Mouse (Mus musculus): ENCODE measurements around the gene Casp12. TPM values are rescaled to one million over a fixed set of nuclear protein-coding genes. Genes with fewer than 3 reads are reported as not detected.

Gene Casp12
- polyA plus RNA-seq (2016; fragmentation: Nextera tagmentation; extraction: Ambion mirVana) = 0.13 TPM in 1 of 2 replicates, not detected in the other

- Histone ChIP-seq H3K4me3 (no peak within 1 kb of the TSS), H3K36me3 (no peaks in the 10 kb centered on the region), H3K4me1 (no peaks in the 10 kb centered on the region), H3K27me3 (ENCODE audit: low read depth, poor library complexity, severe bottlenecking) (no peaks in the 10 kb centered on the region), H3K27ac (no peak within 1 kb of the TSS), H3K9me3 (replicated peaks) (no peaks in the 10 kb centered on the region)
- DNase-seq (ENCODE audit: low spot score) = no peak
- WGBS = 87% methylated on average over 4 of the region's 4 CpGs
Observed at GRCm38 (mm10) chr9:5345291-5345898, at the start of gene Casp12. Gene Casp12 (plus strand): TSS chr9:5345430.

GRCm38 (mm10) chr9:5296354-5297237, 48.6 kb upstream of the Casp12 start:
- Histone ChIP-seq H3K4me1 (no peaks in the 10 kb centered on the region), H3K9me3 (replicated peaks) (no peaks in the 10 kb centered on the region), H3K36me3 (no peaks in the 10 kb centered on the region), H3K27me3 (ENCODE audit: low read depth, poor library complexity, severe bottlenecking) (no peaks in the 10 kb centered on the region), H3K27ac (no peak overlapping the region), H3K4me3 (no peak overlapping the region)
- 83% methylated on average over 2 of the region's 2 CpGs for WGBS
- no peak for DNase-seq (ENCODE audit: low spot score)

- Histone ChIP-seq H3K4me3 (no peak within 1 kb of the TSS), H3K27ac (no peak within 1 kb of the TSS), H3K9me3 (replicated peaks) (no peaks in the 10 kb centered on the region), H3K4me1 (no peaks in the 10 kb centered on the region), H3K27me3 (ENCODE audit: low read depth, poor library complexity, severe bottlenecking) (no peaks in the 10 kb centered on the region), H3K36me3 (no peaks in the 10 kb centered on the region)
- no peak for DNase-seq (ENCODE audit: low spot score)
- WGBS = 83% methylated on average over 11 of the region's 11 CpGs
Observed at GRCm38 (mm10) chr9:5298329-5299131, 46.7 kb upstream of the Casp12 start, which contains the start of gene Casp1. Gene Casp1 (plus strand): TSS chr9:5298517.

GRCm38 (mm10) chr9:5299132-5299381, 46.2 kb upstream of the Casp12 start:
- 90% methylated on average over 2 of the region's 2 CpGs for WGBS
- Histone ChIP-seq H3K27ac (no peak overlapping the region), H3K4me1 (no peaks in the 10 kb centered on the region), H3K27me3 (ENCODE audit: low read depth, poor library complexity, severe bottlenecking) (no peaks in the 10 kb centered on the region), H3K4me3 (no peak overlapping the region), H3K36me3 (no peaks in the 10 kb centered on the region), H3K9me3 (replicated peaks) (no peaks in the 10 kb centered on the region)
- DNase-seq (ENCODE audit: low spot score) = no peak

- H3K27me3 ChIP-seq (ENCODE audit: low read depth, poor library complexity, severe bottlenecking) = no peaks in the 10 kb centered on the region
- no peaks in the 10 kb centered on the region for H3K9me3 ChIP-seq (replicated peaks)
- DNase-seq (ENCODE audit: low spot score) = no peak
- no peak within 1 kb of the TSS for H3K27ac ChIP-seq
- no peaks in the 10 kb centered on the region for H3K4me1 ChIP-seq
- H3K4me3 ChIP-seq = no peak within 1 kb of the TSS
- H3K36me3 ChIP-seq = no peaks in the 10 kb centered on the region
- WGBS = 83% methylated on average over 5 of the region's 5 CpGs
Observed at GRCm38 (mm10) chr9:5308561-5308960, 36.7 kb upstream of the Casp12 start, which contains the start of gene Casp4. Gene Casp4 (plus strand): TSS chr9:5308828.

GRCm38 (mm10) chr9:5310112-5310511, 35.1 kb upstream of the Casp12 start:
- no peaks in the 10 kb centered on the region for H3K9me3 ChIP-seq (replicated peaks)

GRCm38 (mm10) chr9:5311435-5311834, 33.8 kb upstream of the Casp12 start:
- Histone ChIP-seq H3K9me3 (replicated peaks) (no peaks in the 10 kb centered on the region), H3K36me3 (no peaks in the 10 kb centered on the region), H3K4me1 (no peaks in the 10 kb centered on the region), H3K27ac (no peak overlapping the region), H3K4me3 (no peak overlapping the region), H3K27me3 (ENCODE audit: low read depth, poor library complexity, severe bottlenecking) (no peaks in the 10 kb centered on the region)
- 80% methylated on average over 4 of the region's 4 CpGs for WGBS
- DNase-seq (ENCODE audit: low spot score) = no peak

More at GRCm38 (mm10) chr9:5310112-5310511, 35.1 kb upstream of the Casp12 start:
- no peaks in the 10 kb centered on the region for H3K27me3 ChIP-seq (ENCODE audit: low read depth, poor library complexity, severe bottlenecking)
- no peak overlapping the region for H3K4me3 ChIP-seq
- H3K27ac ChIP-seq = no peak overlapping the region
- H3K36me3 ChIP-seq = no peaks in the 10 kb centered on the region
- DNase-seq (ENCODE audit: low spot score) = no peak
- H3K4me1 ChIP-seq = no peaks in the 10 kb centered on the region

GRCm38 (mm10) chr9:5328204-5328603, 17.0 kb upstream of the Casp12 start:
- WGBS = 82% methylated on average over 3 of the region's 3 CpGs
- H3K9me3 ChIP-seq (replicated peaks) = no peaks in the 10 kb centered on the region
- no peak overlapping the region for H3K27ac ChIP-seq
- H3K27me3 ChIP-seq (ENCODE audit: low read depth, poor library complexity, severe bottlenecking) = no peaks in the 10 kb centered on the region
- no peak for DNase-seq (ENCODE audit: low spot score)
- H3K4me1 ChIP-seq = no peaks in the 10 kb centered on the region
- no peaks in the 10 kb centered on the region for H3K36me3 ChIP-seq
- no peak overlapping the region for H3K4me3 ChIP-seq

GRCm38 (mm10) chr9:5332441-5332840, 12.8 kb upstream of the Casp12 start:
- no peaks in the 10 kb centered on the region for H3K27me3 ChIP-seq (ENCODE audit: low read depth, poor library complexity, severe bottlenecking)
- no peak overlapping the region for H3K27ac ChIP-seq
- H3K4me1 ChIP-seq = no peaks in the 10 kb centered on the region
- no peaks in the 10 kb centered on the region for H3K9me3 ChIP-seq (replicated peaks)
- no peak overlapping the region for H3K4me3 ChIP-seq
- DNase-seq (ENCODE audit: low spot score) = no peak
- H3K36me3 ChIP-seq = no peaks in the 10 kb centered on the region

GRCm38 (mm10) chr9:5333422-5333821, 11.8 kb upstream of the Casp12 start:
- Histone ChIP-seq H3K27me3 (ENCODE audit: low read depth, poor library complexity, severe bottlenecking) (no peaks in the 10 kb centered on the region), H3K4me1 (no peaks in the 10 kb centered on the region), H3K9me3 (replicated peaks) (no peaks in the 10 kb centered on the region), H3K27ac (no peak overlapping the region), H3K4me3 (no peak overlapping the region), H3K36me3 (no peaks in the 10 kb centered on the region)
- 95% methylated on average over 1 of the region's 1 CpGs for WGBS
- no peak for DNase-seq (ENCODE audit: low spot score)

- no peaks in the 10 kb centered on the region for H3K36me3 ChIP-seq
- no peaks in the 10 kb centered on the region for H3K27me3 ChIP-seq (ENCODE audit: low read depth, poor library complexity, severe bottlenecking)
- no peaks in the 10 kb centered on the region for H3K4me1 ChIP-seq
- H3K9me3 ChIP-seq (replicated peaks) = no peaks in the 10 kb centered on the region
- H3K4me3 ChIP-seq = no peak overlapping the region
- no peak for DNase-seq (ENCODE audit: low spot score)
- WGBS = 83% methylated on average over 1 of the region's 1 CpGs
- H3K27ac ChIP-seq = no peak overlapping the region
Observed at GRCm38 (mm10) chr9:5343092-5343491, 2.1 kb upstream of the Casp12 start.

GRCm38 (mm10) chr9:5344090-5344489, 1.1 kb upstream of the Casp12 start:
- no peak overlapping the region for H3K27ac ChIP-seq
- DNase-seq (ENCODE audit: low spot score) = no peak
- no peaks in the 10 kb centered on the region for H3K36me3 ChIP-seq
- 90% methylated on average over 4 of the region's 4 CpGs for WGBS
- no peaks in the 10 kb centered on the region for H3K27me3 ChIP-seq (ENCODE audit: low read depth, poor library complexity, severe bottlenecking)
- no peaks in the 10 kb centered on the region for H3K4me1 ChIP-seq
- H3K4me3 ChIP-seq = no peak overlapping the region
- no peaks in the 10 kb centered on the region for H3K9me3 ChIP-seq (replicated peaks)

- no peaks in the 10 kb centered on the region for H3K4me1 ChIP-seq
- no peaks in the 10 kb centered on the region for H3K27me3 ChIP-seq (ENCODE audit: low read depth, poor library complexity, severe bottlenecking)
- H3K27ac ChIP-seq = no peak overlapping the region
- no peak overlapping the region for H3K4me3 ChIP-seq
- H3K9me3 ChIP-seq (replicated peaks) = no peaks in the 10 kb centered on the region
- DNase-seq (ENCODE audit: low spot score) = no peak
- WGBS = 87% methylated on average over 4 of the region's 4 CpGs
- no peaks in the 10 kb centered on the region for H3K36me3 ChIP-seq
Observed at GRCm38 (mm10) chr9:5347381-5347780, 2.2 kb downstream of the Casp12 start.
